Mouse (Mus musculus) olfactory bulb, adult 2 months (tissue): Measurements from ENCODE around the gene Cfap221.

Experiments used
- CTCF ChIP-seq: fragments of 200-500 bp; IDR thresholded peaks from 2 replicates; pipeline ENCODE4 v1.5.1; 2012; ENCODE audit warnings: low read depth, mild to moderate bottlenecking, low read length, moderate library complexity; ENCODE audit not compliant: insufficient read depth
- POLR2A ChIP-seq: fragments of 200-500 bp; IDR thresholded peaks from 2 replicates; pipeline ENCODE4 v1.6.1; 2012; ENCODE audit warnings: mild to moderate bottlenecking, low read depth, low read length, moderate library complexity; ENCODE audit not compliant: insufficient read depth

- TF ChIP-seq CTCF (no peak), POLR2A (no peak)
These were observed at the start of gene Cfap221 for GRCm38 (mm10) chr1:119996798-119997581.
